Mouse (Mus musculus): ENCODE measurements around the gene Dnah11. TPM values are rescaled to one million over a fixed set of nuclear protein-coding genes. Genes with fewer than 3 reads are reported as not detected.

Gene Dnah11
- polyA plus RNA-seq, 1 experiment from 2014 or later = 0.10 TPM

DNA sequence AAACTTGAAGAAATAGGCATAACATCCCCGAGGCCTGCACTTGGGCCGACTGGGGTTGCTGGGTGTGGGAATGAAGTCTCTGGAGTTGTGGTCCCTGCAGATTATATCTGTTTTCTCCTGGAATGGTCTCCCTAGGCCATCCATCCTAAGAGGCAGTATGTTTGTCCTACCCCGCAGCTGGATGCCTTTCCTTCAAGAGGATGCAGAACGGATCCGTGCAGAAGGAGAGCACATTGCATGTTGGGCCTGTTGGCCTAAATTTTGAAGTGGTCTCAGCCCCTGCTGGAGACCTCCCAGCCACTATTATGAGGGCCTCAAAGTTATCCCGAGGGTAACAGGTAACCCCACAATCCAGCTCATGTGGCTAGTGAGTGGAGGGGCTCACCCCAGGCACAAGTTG, 350.2 kb downstream of the Dnah11 start:
- Histone ChIP-seq H3K27ac (replicated peaks) (no peak overlapping the region), H3K36me3 (no peaks in the 10 kb centered on the region), H3K4me3 (no peak overlapping the region), H3K9ac (no peak overlapping the region), H3K9me3 (no peaks in the 10 kb centered on the region), H3K4me2 (no peak overlapping the region), H3K4me1 (replicated peaks) (no peaks in the 10 kb centered on the region; the same call in 1 of the 2 replicates), H3K27me3 (peaks cover 17% of the 10 kb centered on the region)
- no peak for ATAC-seq (ENCODE audit: low read depth)
- 91% methylated on average over 6 of the region's 6 CpGs for WGBS

DNA sequence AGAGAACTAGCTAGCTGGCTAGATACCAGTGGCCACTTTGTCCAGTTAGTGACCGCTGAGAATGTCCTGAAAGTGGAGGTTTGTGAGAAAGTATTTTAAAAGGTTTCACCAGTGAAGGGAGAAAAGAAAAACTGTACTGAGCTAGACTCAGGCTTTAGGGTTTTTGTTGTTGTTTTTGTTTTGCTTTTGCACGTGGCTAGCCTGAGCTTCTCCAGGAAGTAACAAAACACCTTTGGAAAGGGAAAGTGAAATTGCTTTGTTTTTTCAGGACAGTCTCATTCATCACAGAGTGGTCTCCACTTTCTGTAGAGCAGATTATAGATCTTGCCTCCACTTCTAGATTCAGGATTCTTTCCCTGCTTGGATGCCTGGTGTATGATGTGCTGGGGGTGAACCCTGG, 353.9 kb downstream of the Dnah11 start:
- ATAC-seq (ENCODE audit: low read depth) = no peak
- no peaks in the 10 kb centered on the region for H3K36me3 ChIP-seq
- H3K4me1 ChIP-seq (replicated peaks) = peaks cover 3% of the 10 kb centered on the region
- no peaks in the 10 kb centered on the region for H3K9me3 ChIP-seq
- WGBS = 24% methylated on average over 2 of the region's 2 CpGs
- H3K27ac ChIP-seq (replicated peaks) = no peak overlapping the region
- peaks cover 48% of the 10 kb centered on the region for H3K27me3 ChIP-seq
- H3K4me2 ChIP-seq = 0 out of 2 replicates have a peak overlapping the region, but pooled peaks have one; percentile 99
- H3K4me3 ChIP-seq = no peak overlapping the region
- no peak overlapping the region for H3K9ac ChIP-seq

DNA sequence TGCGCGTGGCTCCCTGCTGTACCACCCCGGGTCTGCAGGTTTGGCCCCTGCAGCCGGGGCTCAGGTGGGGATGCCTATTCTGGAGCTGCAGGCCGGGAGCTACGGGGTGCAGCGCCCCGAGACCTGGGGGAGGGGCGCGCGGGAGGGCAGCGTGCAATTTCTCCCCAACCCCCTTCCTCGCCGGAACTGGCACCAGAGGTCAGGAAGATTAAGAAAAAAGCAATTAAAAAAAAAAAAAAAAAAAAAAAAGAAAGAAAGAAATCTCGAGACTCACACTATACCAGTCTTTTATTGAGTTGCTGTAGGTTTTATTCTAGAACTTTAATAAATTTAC, 354.8 kb downstream of the Dnah11 start:
- Histone ChIP-seq H3K9ac (peak overlapping the region; percentile 83), H3K36me3 (no peaks in the 10 kb centered on the region), H3K4me3 (peak overlapping the region; percentile 74), H3K4me1 (replicated peaks) (peaks cover 3% of the 10 kb centered on the region), H3K4me2 (peak overlapping the region; percentile 99), H3K27me3 (peaks cover 55% of the 10 kb centered on the region), H3K27ac (replicated peaks) (no peak overlapping the region), H3K9me3 (no peaks in the 10 kb centered on the region)
- 1% methylated on average over 15 of the region's 15 CpGs for WGBS
- ATAC-seq (ENCODE audit: low read depth) = no peak

DNA sequence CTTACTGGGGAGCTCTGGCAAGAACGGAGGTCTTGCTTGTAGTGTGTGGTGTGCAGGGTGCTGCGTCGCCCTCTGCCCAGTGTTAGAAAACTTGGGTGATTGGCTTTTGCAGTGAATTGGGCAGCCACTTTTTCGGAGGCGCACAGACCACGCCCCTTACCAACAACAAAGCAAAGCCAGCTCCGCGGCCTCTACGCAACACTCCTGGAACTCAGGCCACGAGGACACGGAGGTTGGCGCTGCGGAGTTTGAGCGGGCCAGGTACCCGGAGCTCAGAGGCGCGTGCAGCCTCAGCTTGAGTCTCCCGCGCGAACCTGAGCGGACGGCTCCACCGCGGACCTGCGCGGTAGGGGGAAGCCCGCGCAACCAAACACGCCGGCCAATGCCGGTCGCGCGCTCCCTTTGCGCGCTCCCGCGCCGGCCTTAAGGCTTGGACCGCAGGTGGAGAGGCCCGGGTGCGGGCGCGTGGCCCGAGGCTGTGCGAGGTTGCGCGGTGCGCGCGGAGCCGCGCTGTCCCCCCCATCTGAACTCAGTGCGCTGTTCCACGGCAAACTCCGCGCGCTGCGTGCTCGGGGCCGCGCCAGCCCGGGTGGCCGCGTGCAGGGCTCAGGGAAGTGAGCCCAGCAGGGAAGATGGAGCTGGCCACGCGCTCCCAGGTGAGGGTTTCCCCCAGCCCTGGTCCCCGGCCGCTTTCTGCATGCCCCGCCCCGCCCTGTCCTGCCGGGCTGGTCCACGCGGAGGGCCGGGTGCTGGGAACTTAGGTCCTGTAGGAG, 355.4 kb downstream of the Dnah11 start:
- WGBS = under 1% methylated on average over 75 of the region's 75 CpGs
- H3K9ac ChIP-seq = peak overlapping the region; percentile 83
- no peaks in the 10 kb centered on the region for H3K9me3 ChIP-seq
- H3K4me3 ChIP-seq = peak overlapping the region; percentile 74
- no peak overlapping the region for H3K27ac ChIP-seq (replicated peaks)
- peaks cover 3% of the 10 kb centered on the region for H3K4me1 ChIP-seq (replicated peaks)
- peaks cover 59% of the 10 kb centered on the region for H3K27me3 ChIP-seq
- peak; percentile 97 for ATAC-seq (ENCODE audit: low read depth)
- H3K36me3 ChIP-seq = no peaks in the 10 kb centered on the region
- H3K4me2 ChIP-seq = peak overlapping the region; percentile 99

DNA sequence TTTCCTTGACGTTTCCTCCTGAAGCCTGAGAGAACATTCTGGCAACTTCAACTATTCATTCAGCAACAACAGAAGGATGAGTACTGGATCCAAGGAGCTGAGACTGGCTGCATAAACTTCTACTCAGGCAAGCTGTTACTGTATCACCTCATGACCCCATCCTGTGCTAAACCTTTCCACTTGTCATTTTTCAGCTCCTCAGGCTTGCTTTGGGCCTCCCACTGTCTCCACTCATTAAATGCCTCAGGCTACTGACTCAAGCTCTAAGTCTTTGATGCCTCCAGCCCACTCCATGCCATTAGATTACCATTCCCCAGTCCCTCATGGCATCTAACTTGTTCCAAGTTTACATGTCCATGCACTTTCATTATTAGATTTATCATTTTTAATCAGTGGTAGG, 356.2 kb downstream of the Dnah11 start:
- peaks cover 3% of the 10 kb centered on the region for H3K4me1 ChIP-seq (replicated peaks)
- WGBS = 92% methylated on average over 1 of the region's 1 CpGs
- no peak overlapping the region for H3K9ac ChIP-seq
- peaks cover 64% of the 10 kb centered on the region for H3K27me3 ChIP-seq
- H3K27ac ChIP-seq (replicated peaks) = no peak overlapping the region
- H3K4me3 ChIP-seq = no peak overlapping the region
- peak overlapping the region; percentile 99; the same call in 1 of the 2 replicates for H3K4me2 ChIP-seq
- no peaks in the 10 kb centered on the region for H3K9me3 ChIP-seq
- ATAC-seq (ENCODE audit: low read depth) = no peak
- no peaks in the 10 kb centered on the region for H3K36me3 ChIP-seq

- H3K36me3 ChIP-seq = no peaks in the 10 kb centered on the region
- no peak overlapping the region for H3K4me2 ChIP-seq
- 86% methylated on average over 1 of the region's 1 CpGs for WGBS
- H3K27ac ChIP-seq (replicated peaks) = no peak overlapping the region
- H3K27me3 ChIP-seq = peaks cover 67% of the 10 kb centered on the region
- no peak overlapping the region for H3K4me3 ChIP-seq
- peaks cover 3% of the 10 kb centered on the region for H3K4me1 ChIP-seq (replicated peaks)
- no peaks in the 10 kb centered on the region for H3K9me3 ChIP-seq
- ATAC-seq (ENCODE audit: low read depth) = no peak
- H3K9ac ChIP-seq = no peak overlapping the region
Measured at GRCm38 (mm10) chr12:117840705-117841104, 358.1 kb downstream of the Dnah11 start.

GRCm38 (mm10) chr12:117837376-117837775, 361.5 kb downstream of the Dnah11 start:
- no peak overlapping the region for H3K27ac ChIP-seq (replicated peaks)

GRCm38 (mm10) chr12:117835371-117835770, 363.5 kb downstream of the Dnah11 start:
- WGBS = 54% methylated on average over 10 of the region's 10 CpGs
- H3K27me3 ChIP-seq = peaks cover 29% of the 10 kb centered on the region
- no peak overlapping the region for H3K4me3 ChIP-seq
- no peak for ATAC-seq (ENCODE audit: low read depth)
- no peak overlapping the region for H3K4me2 ChIP-seq
- H3K9ac ChIP-seq = no peak overlapping the region
- no peak overlapping the region for H3K27ac ChIP-seq (replicated peaks)
- no peaks in the 10 kb centered on the region for H3K36me3 ChIP-seq
- H3K9me3 ChIP-seq = no peaks in the 10 kb centered on the region
- H3K4me1 ChIP-seq (replicated peaks) = no peaks in the 10 kb centered on the region

More at GRCm38 (mm10) chr12:117837376-117837775, 361.5 kb downstream of the Dnah11 start:
- 86% methylated on average over 4 of the region's 4 CpGs for WGBS
- H3K4me1 ChIP-seq (replicated peaks) = no peaks in the 10 kb centered on the region
- no peak for ATAC-seq (ENCODE audit: low read depth)
- no peak overlapping the region for H3K9ac ChIP-seq
- H3K36me3 ChIP-seq = no peaks in the 10 kb centered on the region
- no peak overlapping the region for H3K4me2 ChIP-seq
- peaks cover 42% of the 10 kb centered on the region for H3K27me3 ChIP-seq
- H3K4me3 ChIP-seq = no peak overlapping the region
- H3K9me3 ChIP-seq = no peaks in the 10 kb centered on the region

DNA sequence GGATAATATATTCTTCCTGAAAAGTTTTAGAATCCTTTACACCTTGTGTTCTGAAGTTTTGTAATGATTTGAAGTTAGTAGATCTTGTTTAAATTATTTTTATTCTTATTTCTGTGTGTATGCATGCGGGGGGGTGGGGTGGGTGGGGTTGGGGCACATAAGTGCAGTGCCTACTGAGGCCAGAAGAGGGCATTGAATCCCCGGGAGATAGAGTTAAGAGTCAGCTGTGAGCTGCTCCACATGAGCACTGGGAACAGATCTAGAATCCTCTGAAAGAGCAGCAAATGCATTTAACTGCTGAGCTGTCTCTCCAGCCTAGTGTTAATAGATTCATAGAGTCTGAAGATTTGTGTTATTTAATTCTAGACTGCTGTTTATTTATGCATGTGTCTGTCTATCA, 364.2 kb downstream of the Dnah11 start:
- ATAC-seq (ENCODE audit: low read depth) = no peak

DNA sequence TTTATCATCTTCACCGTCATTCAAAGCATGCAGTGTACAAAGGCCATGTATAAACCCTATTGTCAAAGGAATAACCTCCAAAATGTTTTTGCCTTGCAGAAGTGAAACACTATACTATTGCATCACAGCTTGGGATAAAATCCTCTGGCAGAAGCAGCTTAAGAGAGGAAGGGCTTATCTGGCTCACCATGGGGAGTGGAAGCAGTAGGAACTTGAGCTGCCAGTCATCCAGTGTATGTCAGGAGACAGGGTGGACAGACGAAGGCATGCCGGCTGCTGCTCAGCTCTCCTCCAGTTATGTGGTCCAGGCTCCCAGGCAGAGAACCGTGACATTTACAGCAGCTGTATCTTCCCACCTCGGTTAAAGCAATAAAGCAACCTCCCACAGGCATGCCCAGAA, 366.7 kb downstream of the Dnah11 start:
- H3K36me3 ChIP-seq = no peaks in the 10 kb centered on the region
- no peak overlapping the region for H3K4me2 ChIP-seq
- H3K27ac ChIP-seq (replicated peaks) = no peak overlapping the region
- no peak overlapping the region for H3K9ac ChIP-seq
- H3K4me1 ChIP-seq (replicated peaks) = no peaks in the 10 kb centered on the region
- ATAC-seq (ENCODE audit: low read depth) = no peak
- H3K27me3 ChIP-seq = peaks cover 13% of the 10 kb centered on the region; the same call in 1 of the 2 replicates
- H3K4me3 ChIP-seq = no peak overlapping the region
- H3K9me3 ChIP-seq = no peaks in the 10 kb centered on the region
- 34% methylated on average over 5 of the region's 5 CpGs for WGBS

More for the DNA sequence above, 364.2 kb downstream of the Dnah11 start:
- Histone ChIP-seq H3K4me3 (no peak overlapping the region), H3K27ac (replicated peaks) (no peak overlapping the region), H3K9ac (no peak overlapping the region), H3K36me3 (no peaks in the 10 kb centered on the region), H3K27me3 (peaks cover 22% of the 10 kb centered on the region), H3K4me2 (no peak overlapping the region), H3K4me1 (replicated peaks) (no peaks in the 10 kb centered on the region), H3K9me3 (no peaks in the 10 kb centered on the region)
- WGBS = 75% methylated on average over 2 of the region's 2 CpGs

DNA sequence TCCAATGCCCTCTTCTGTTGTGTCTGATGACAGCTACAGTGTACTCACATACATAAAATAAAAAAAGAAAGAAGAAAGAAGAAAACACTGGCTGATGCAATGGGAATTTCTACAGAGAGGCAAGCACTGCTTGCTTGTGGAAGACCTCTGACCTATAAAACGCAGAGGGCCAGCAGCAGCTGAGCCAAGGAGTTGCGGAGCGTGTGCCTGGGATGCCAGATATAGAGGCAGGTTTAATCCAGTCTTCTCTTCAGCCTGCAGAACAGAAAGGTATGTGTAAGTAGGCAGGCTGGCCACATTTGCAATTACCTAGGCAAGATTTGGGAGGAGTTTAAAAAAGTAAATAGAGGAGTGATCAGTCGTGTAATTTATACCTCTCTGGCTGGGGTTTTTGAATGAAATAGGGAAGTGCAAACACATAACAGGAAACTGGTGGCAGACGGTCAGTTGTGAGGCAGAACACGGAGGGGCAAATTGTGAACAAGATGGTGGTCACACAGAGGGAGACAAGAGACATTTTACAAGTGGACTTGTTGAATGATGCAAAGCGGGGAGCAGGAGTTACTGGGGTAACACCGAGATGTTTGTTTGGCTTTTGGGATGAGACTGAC, 367.4 kb downstream of the Dnah11 start:
- ATAC-seq (ENCODE audit: low read depth) = no peak
- H3K36me3 ChIP-seq = no peaks in the 10 kb centered on the region
- H3K4me3 ChIP-seq = no peak overlapping the region
- no peaks in the 10 kb centered on the region for H3K4me1 ChIP-seq (replicated peaks)
- H3K9me3 ChIP-seq = no peaks in the 10 kb centered on the region
- no peak overlapping the region for H3K27ac ChIP-seq (replicated peaks)
- H3K9ac ChIP-seq = no peak overlapping the region
- no peak overlapping the region for H3K4me2 ChIP-seq
- WGBS = 83% methylated on average over 8 of the region's 8 CpGs
- H3K27me3 ChIP-seq = peaks cover 12% of the 10 kb centered on the region; the same call in 1 of the 2 replicates

GRCm38 (mm10) chr12:117828350-117828749, 370.5 kb downstream of the Dnah11 start:
- no peaks in the 10 kb centered on the region for H3K36me3 ChIP-seq
- no peak for ATAC-seq (ENCODE audit: low read depth)
- WGBS = 90% methylated on average over 3 of the region's 3 CpGs
- no peak overlapping the region for H3K4me2 ChIP-seq
- H3K9me3 ChIP-seq = no peaks in the 10 kb centered on the region
- peaks cover 14% of the 10 kb centered on the region for H3K27me3 ChIP-seq
- no peaks in the 10 kb centered on the region for H3K4me1 ChIP-seq (replicated peaks)
- no peak overlapping the region for H3K4me3 ChIP-seq
- H3K9ac ChIP-seq = no peak overlapping the region
- no peak overlapping the region for H3K27ac ChIP-seq (replicated peaks)
